Mouse (Mus musculus) layer of hippocampus, postnatal 36 days (tissue): ENCODE measurements around the gene Naa25. TPM values are rescaled to one million over a fixed set of nuclear protein-coding genes. Genes with fewer than 3 reads are reported as not detected.
"Not testable (repeated sequence)": the region's sequence is repeated elsewhere in the genome, so short reads cannot be mapped to it uniquely, and the experiment has no call there.

Experiments used
- DNase-seq, 2 experiments: peaks; one replicate each; pipeline ENCODE4 v3.0.0; 2022
- total RNA-seq, 2 experiments: library from RNA; stranded (reverse); gene quantifications; 2 replicates each; pipeline ENCODE4 v1.2.3; 2021

Naa25 gene
- total RNA-seq: 10 to 100 TPM; 43.4 to 45.5 TPM

GRCm38 (mm10) chr5:121397187-121398145 lies at the start of gene Naa25:
Gene Naa25, plus strand, starts transcription at chr5:121397936.
- peak; percentile 90 to 91 for DNase-seq

GRCm38 (mm10) chr5:121359229-121359628 lies 38.5 kb upstream of the Naa25 start:
- DNase-seq: no peak

GRCm38 (mm10) chr5:121361696-121362095 lies 36.0 kb upstream of the Naa25 start:
- no peak for DNase-seq

GRCm38 (mm10) chr5:121363441-121363840 lies 34.3 kb upstream of the Naa25 start:
- no peak for DNase-seq

- DNase-seq: no peak
Measured at GRCm38 (mm10) chr5:121366449-121367225, 31.1 kb upstream of the Naa25 start.

GRCm38 (mm10) chr5:121367255-121367654 lies 30.5 kb upstream of the Naa25 start:
- DNase-seq: no peak

GRCm38 (mm10) chr5:121371712-121372111 lies 26.0 kb upstream of the Naa25 start:
- DNase-seq: no peak

- no peak for DNase-seq
Measured at GRCm38 (mm10) chr5:121374790-121375189, 22.9 kb upstream of the Naa25 start.

GRCm38 (mm10) chr5:121376972-121377371 lies 20.8 kb upstream of the Naa25 start:
- not testable (repeated sequence) for DNase-seq

GRCm38 (mm10) chr5:121378678-121379256 lies 19.0 kb upstream of the Naa25 start:
- DNase-seq: no peak

GRCm38 (mm10) chr5:121380692-121381091 lies 17.0 kb upstream of the Naa25 start:
- DNase-seq: no peak

GRCm38 (mm10) chr5:121383857-121384756 lies 13.6 kb upstream of the Naa25 start:
- no peak for DNase-seq

GRCm38 (mm10) chr5:121384757-121385460 lies 12.8 kb upstream of the Naa25 start:
- DNase-seq: no peak

- peak; percentile 91 to 92 for DNase-seq
Measured at GRCm38 (mm10) chr5:121385461-121386119, 12.1 kb upstream of the Naa25 start, which contains the start of gene Trafd1. Gene Trafd1, minus strand, starts transcription at chr5:121385632.

GRCm38 (mm10) chr5:121386120-121386909 lies 11.4 kb upstream of the Naa25 start:
- DNase-seq: no peak

GRCm38 (mm10) chr5:121387126-121387525 lies 10.6 kb upstream of the Naa25 start:
- DNase-seq: no peak

- no peak for DNase-seq
Measured at GRCm38 (mm10) chr5:121389106-121389505, 8.6 kb upstream of the Naa25 start.

- DNase-seq: no peak
Measured at GRCm38 (mm10) chr5:121389691-121390090, 8.0 kb upstream of the Naa25 start.

GRCm38 (mm10) chr5:121392667-121393380 lies 4.9 kb upstream of the Naa25 start:
- peak in 1 of 2 experiments; percentile 41 for DNase-seq
